Mouse (Mus musculus) MEL (cell line): Measurements from ENCODE around the gene Sart3. TPM values are rescaled to one million over a fixed set of nuclear protein-coding genes. Genes with fewer than 3 reads are reported as not detected.
A peak's percentile ranks its signal among the peaks of the same experiment; 100 is the strongest.

Experiments used
- DNase-seq: peaks from one replicate; pipeline ENCODE4 v3.0.0; 2011; ENCODE audit warnings: low read depth, low spot score
- H3K27ac ChIP-seq: 2 replicates; pipeline ENCODE4 v1.5.1; 2012; ENCODE audit warnings: low read depth, mild to moderate bottlenecking, control low read depth, low read length, moderate library complexity; ENCODE audit not compliant: control insufficient read depth
- H3K27me3 ChIP-seq, 2 experiments: fragments of 150-350 bp in 1 of 2; sonication (generic) in 1 of 2; 2 replicates each; pipeline ENCODE4 v1.6.1; 2012; ENCODE audit warnings: low read length in 2 of 2, mild to moderate bottlenecking in 2 of 2, improper control_type of control experiment in 1 of 2, moderate library complexity in 1 of 2; ENCODE audit not compliant: insufficient read depth in 2 of 2, control insufficient read depth in 1 of 2
- H3K36me3 ChIP-seq, 2 experiments: 2 replicates each; pipeline ENCODE4 v1.6.1; 2012 to 2014; ENCODE audit warnings: low read length in 2 of 2, improper control_type of control experiment in 1 of 2, inconsistent platforms in 1 of 2, mild to moderate bottlenecking in 1 of 2; ENCODE audit not compliant: insufficient read depth in 2 of 2, control insufficient read depth in 1 of 2
- H3K4me1 ChIP-seq, 2 experiments: fragments of 150-350 bp in 1 of 2; sonication (generic) in 1 of 2; 2 replicates each; pipeline ENCODE4 v1.6.1; 2012; ENCODE audit warnings: low read length in 2 of 2, improper control_type of control experiment in 1 of 2, mild to moderate bottlenecking in 1 of 2; ENCODE audit not compliant: insufficient read depth in 2 of 2, control insufficient read depth in 1 of 2
- H3K4me3 ChIP-seq, 2 experiments: fragments of 150-350 bp in 1 of 2; sonication (generic) in 1 of 2; 2 replicates each; pipeline ENCODE4 v1.5.1; 2012; ENCODE audit warnings: low read depth in 2 of 2, low read length in 2 of 2, mild to moderate bottlenecking in 2 of 2, moderate library complexity in 2 of 2, control low read depth in 1 of 2, improper control_type of control experiment in 1 of 2; ENCODE audit not compliant: control insufficient read depth in 1 of 2, insufficient read depth in 1 of 2
- H3K79me2 ChIP-seq: 2 replicates; pipeline ENCODE4 v1.6.1; 2012; ENCODE audit warnings: mild to moderate bottlenecking, low read length, moderate library complexity; ENCODE audit not compliant: control insufficient read depth, poor library complexity, insufficient read depth
- H3K9ac ChIP-seq: 2 replicates; pipeline ENCODE4 v1.6.1; 2012; ENCODE audit warnings: low read depth, mild to moderate bottlenecking, control low read depth, low read length, moderate library complexity; ENCODE audit not compliant: control insufficient read depth, poor library complexity, severe bottlenecking
- H3K9me3 ChIP-seq: fragments of 150-350 bp; sonication (generic); replicated peaks from 2 replicates; pipeline ENCODE4 v1.6.1; 2012; ENCODE audit warnings: mild to moderate bottlenecking, low read length, improper control_type of control experiment, moderate library complexity; ENCODE audit not compliant: insufficient read depth
- BHLHE40 ChIP-seq: IDR thresholded peaks from 2 replicates; pipeline ENCODE4 v1.6.1; 2012; ENCODE audit warnings: low read depth, mild to moderate bottlenecking, inconsistent platforms, low read length, improper control_type of control experiment, borderline replicate concordance
- CHD1 ChIP-seq: IDR thresholded peaks from 2 replicates; pipeline ENCODE4 v1.6.1; 2012; ENCODE audit warnings: low read depth, mild to moderate bottlenecking, inconsistent platforms, low read length, improper control_type of control experiment
- CHD2 ChIP-seq: IDR thresholded peaks from 2 replicates; pipeline ENCODE4 v1.6.1; 2011; ENCODE audit warnings: low read length, improper control_type of control experiment
- CTCF ChIP-seq, 3 experiments: IDR thresholded peaks in 2 of 3; conservative IDR thresholded peaks in 1 of 3; 2 replicates each; pipeline ENCODE4 v1.5.1; 2011 to 2012; ENCODE audit warnings: low read length in 3 of 3, low read depth in 2 of 3, mild to moderate bottlenecking in 2 of 3, improper control_type of control experiment in 1 of 3, inconsistent platforms in 1 of 3, mixed read lengths in 1 of 3, moderate library complexity in 1 of 3; ENCODE audit not compliant: control insufficient read depth in 1 of 3, insufficient read depth in 1 of 3, poor library complexity in 1 of 3, severe bottlenecking in 1 of 3
- E2F4 ChIP-seq: IDR thresholded peaks from 2 replicates; pipeline ENCODE4 v1.6.1; 2011; ENCODE audit warnings: low read depth, low read length, improper control_type of control experiment, borderline replicate concordance
- ELF1 ChIP-seq: IDR thresholded peaks from 2 replicates; pipeline ENCODE4 v1.6.1; 2014; ENCODE audit warnings: low read depth, mild to moderate bottlenecking, inconsistent platforms, low read length, improper control_type of control experiment, moderate library complexity
- EP300 ChIP-seq, 2 experiments: IDR thresholded peaks; 2 replicates each; pipeline ENCODE4 v1.6.1; 2011; ENCODE audit warnings: improper control_type of control experiment in 2 of 2, low read length in 2 of 2, low read depth in 1 of 2, mild to moderate bottlenecking in 1 of 2
- HCFC1 ChIP-seq: IDR thresholded peaks from 2 replicates; pipeline ENCODE4 v1.6.1; 2012; ENCODE audit warnings: low read depth, mild to moderate bottlenecking, inconsistent platforms, low read length, improper control_type of control experiment, moderate library complexity
- MAFK ChIP-seq: IDR thresholded peaks from 2 replicates; pipeline ENCODE4 v1.6.1; 2011; ENCODE audit warnings: low read depth, mild to moderate bottlenecking, low read length, improper control_type of control experiment, borderline replicate concordance
- MYB ChIP-seq: IDR thresholded peaks from 2 replicates; pipeline ENCODE4 v1.6.1; 2011; ENCODE audit warnings: mild to moderate bottlenecking, low read depth, low read length, improper control_type of control experiment
- MYC ChIP-seq: IDR thresholded peaks from 2 replicates; pipeline ENCODE4 v1.6.1; 2011; ENCODE audit warnings: low read depth, mild to moderate bottlenecking, low read length, improper control_type of control experiment, moderate library complexity
- NELFE ChIP-seq: IDR thresholded peaks from 2 replicates; pipeline ENCODE4 v1.6.1; 2011; ENCODE audit warnings: low read depth, low read length, improper control_type of control experiment
- POLR2A ChIP-seq, 2 experiments: IDR thresholded peaks; 2 replicates each; pipeline ENCODE4 v1.6.1; 2011 to 2012; ENCODE audit warnings: low read length in 2 of 2, mild to moderate bottlenecking in 2 of 2, control low read depth in 1 of 2, improper control_type of control experiment in 1 of 2, low read depth in 1 of 2, moderate library complexity in 1 of 2; ENCODE audit not compliant: control insufficient read depth in 1 of 2, insufficient read depth in 1 of 2, poor library complexity in 1 of 2
- POLR2AphosphoS2 ChIP-seq: IDR thresholded peaks from 2 replicates; pipeline ENCODE4 v1.6.1; 2011; ENCODE audit warnings: low read length, improper control_type of control experiment
- POLR2AphosphoS5 ChIP-seq: IDR thresholded peaks from 2 replicates; pipeline ENCODE4 v1.6.1; 2012; ENCODE audit warnings: low read depth, borderline replicate concordance, mild to moderate bottlenecking, inconsistent platforms, low read length, moderate library complexity, mixed read lengths
- RCOR1 ChIP-seq: IDR thresholded peaks from 2 replicates; pipeline ENCODE4 v1.6.1; 2012; ENCODE audit warnings: low read depth, mild to moderate bottlenecking, inconsistent platforms, low read length, improper control_type of control experiment
- TAL1 ChIP-seq: IDR thresholded peaks from 2 replicates; pipeline ENCODE4 v1.6.1; 2012; ENCODE audit warnings: mild to moderate bottlenecking, inconsistent platforms, low read length, moderate library complexity, mixed read lengths
- TCF12 ChIP-seq: IDR thresholded peaks from 2 replicates; pipeline ENCODE4 v1.6.1; 2014; ENCODE audit warnings: low read depth, mild to moderate bottlenecking, inconsistent platforms, low read length, improper control_type of control experiment, moderate library complexity
- UBTF ChIP-seq: IDR thresholded peaks from 2 replicates; pipeline ENCODE4 v1.6.1; 2012; ENCODE audit warnings: low read depth, mild to moderate bottlenecking, inconsistent platforms, low read length, improper control_type of control experiment, moderate library complexity, borderline replicate concordance; ENCODE audit not compliant: insufficient read depth
- USF2 ChIP-seq, 2 experiments: IDR thresholded peaks; 2 replicates each; pipeline ENCODE4 v1.6.1; 2011 to 2012; ENCODE audit warnings: improper control_type of control experiment in 2 of 2, low read length in 2 of 2, borderline replicate concordance in 1 of 2, inconsistent platforms in 1 of 2, low read depth in 1 of 2, mild to moderate bottlenecking in 1 of 2; ENCODE audit not compliant: insufficient read depth in 1 of 2
- polyA plus RNA-seq, 2 experiments: library from polyadenylated mRNA; stranded (reverse) in 1 of 2; unstranded in 1 of 2; fragments of >175 nt in 1 of 2; fragments of >200 nt in 1 of 2; gene quantifications; 2 replicates each; pipeline versions ENCODE4 v1.2.1 to v1.2.4; 2012; ENCODE audit warnings: low replicate concordance in 2 of 2, low read depth in 1 of 2; ENCODE audit not compliant: insufficient read length in 2 of 2, insufficient read depth in 1 of 2, missing spikeins in 1 of 2
- total RNA-seq: library from RNA; depleted of rRNA; stranded (reverse); fragments of 300-350 nt; gene quantifications from 2 replicates; pipeline ENCODE4 v1.2.3, GENCODE M21; 2012

The Sart3 gene
- total and polyA plus RNA-seq, 3 experiments: 41.4 to 74.4 TPM; not detected in 1

DNA sequence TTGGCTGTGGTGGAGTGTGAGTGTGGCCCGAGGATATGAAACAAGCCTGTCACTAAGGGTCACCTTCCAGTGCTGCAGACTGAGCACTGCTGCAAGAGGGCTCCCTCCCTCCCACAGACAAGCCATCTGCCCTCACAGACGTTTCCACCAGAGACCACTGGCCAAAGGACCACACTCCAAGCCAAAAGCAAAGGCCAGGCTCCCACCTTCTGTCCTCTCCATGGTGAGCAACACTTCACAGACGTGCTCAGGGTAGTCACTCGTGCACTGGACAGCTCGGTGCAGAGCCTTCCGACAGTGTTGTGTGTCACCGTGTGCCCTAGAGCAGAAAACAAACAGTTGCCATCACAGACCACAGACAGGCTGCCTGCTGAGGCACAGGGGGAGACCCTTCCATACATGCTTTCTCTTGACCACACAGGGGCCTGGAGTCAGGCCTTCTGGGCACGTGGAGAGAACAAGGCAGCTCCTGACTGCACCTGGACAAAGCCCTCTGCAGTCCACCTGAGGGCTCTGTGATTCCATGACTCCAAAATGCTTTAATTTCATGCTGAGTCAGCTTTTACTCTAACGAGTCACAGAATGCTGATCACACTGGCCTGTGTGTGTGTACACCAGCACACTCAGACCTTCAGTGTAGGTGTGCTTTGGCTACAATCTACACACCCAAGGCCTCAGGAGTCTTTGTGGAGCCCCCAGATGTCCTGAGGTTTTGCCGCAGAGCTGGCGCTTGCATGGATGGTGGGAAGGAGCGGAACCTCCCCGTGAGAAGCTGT is 23.6 kb downstream of the Sart3 start:
- Histone ChIP-seq H3K4me3 (no peak overlapping the region), H3K79me2 (no peaks in the 10 kb centered on the region), H3K9ac (no peak overlapping the region)

GRCm38 (mm10) chr5:113747629-113748028 is 24.7 kb downstream of the Sart3 start:
- DNase-seq: peak; percentile 33
- no peaks in the 10 kb centered on the region for H3K4me1 ChIP-seq
- H3K4me3 ChIP-seq: no peak overlapping the region
- H3K27me3 ChIP-seq: no peaks in the 10 kb centered on the region
- H3K9ac ChIP-seq: no peak overlapping the region
- peaks cover 0 to 11% of the 10 kb centered on the region in 2 experiments; a peak in 2 of 4 replicates for H3K36me3 ChIP-seq
- no peaks in the 10 kb centered on the region for H3K79me2 ChIP-seq
- H3K9me3 ChIP-seq: no peaks in the 10 kb centered on the region
- TF ChIP-seq CTCF (IDR thresholded peaks at IDR 0.05 in 2 of 3, conservative IDR thresholded peaks at IDR 0.05 in 1 of 3; ENCODE audit: control insufficient read depth in 1 of 3, insufficient read depth in 1 of 3, low read depth in 2 of 3, low read length in 3 of 3, poor library complexity in 1 of 3, severe bottlenecking in 1 of 3) (peak; percentile 41 to 68 (median 48)), POLR2A (IDR thresholded peaks at IDR 0.05; ENCODE audit: control insufficient read depth in 1 of 2, insufficient read depth in 1 of 2, low read depth in 1 of 2, low read length in 2 of 2, poor library complexity in 1 of 2) (no peak)
- H3K27ac ChIP-seq: no peak overlapping the region

More for the DNA sequence above, 23.6 kb downstream of the Sart3 start:
- Histone ChIP-seq H3K36me3 (peaks cover 0 to 11% of the 10 kb centered on the region in 2 experiments; a peak in 2 of 4 replicates), H3K27ac (no peak overlapping the region), H3K4me1 (no peaks in the 10 kb centered on the region), H3K27me3 (no peaks in the 10 kb centered on the region), H3K9me3 (no peaks in the 10 kb centered on the region)
- no peak for DNase-seq
- TF ChIP-seq MAFK (peak; percentile 62; the same call in 1 of the 2 replicates), CTCF (IDR thresholded peaks at IDR 0.05 in 2 of 3, conservative IDR thresholded peaks at IDR 0.05 in 1 of 3; ENCODE audit: control insufficient read depth in 1 of 3, insufficient read depth in 1 of 3, low read depth in 2 of 3, low read length in 3 of 3, poor library complexity in 1 of 3, severe bottlenecking in 1 of 3) (no peak), NELFE (no peak), POLR2AphosphoS5 (no peak)

- H3K4me1 ChIP-seq: peaks cover 0 to 14% of the 10 kb centered on the region in 2 experiments; a peak in 1 of 4 replicates
- no peak overlapping the region for H3K27ac ChIP-seq
- H3K36me3 ChIP-seq: no peaks in the 10 kb centered on the region; a peak in 2 of 4 replicates
- no peak for TF ChIP-seq CHD2
- no peak for TF ChIP-seq E2F4
- no peak for TF ChIP-seq CTCF (IDR thresholded peaks at IDR 0.05 in 2 of 3, conservative IDR thresholded peaks at IDR 0.05 in 1 of 3; ENCODE audit: control insufficient read depth in 1 of 3, insufficient read depth in 1 of 3, low read depth in 2 of 3, low read length in 3 of 3, poor library complexity in 1 of 3, severe bottlenecking in 1 of 3)
- TF ChIP-seq NELFE: no peak
- no peak for TF ChIP-seq BHLHE40
- no peak for TF ChIP-seq CHD1
- TF ChIP-seq TCF12: no peak
- no peak for TF ChIP-seq POLR2A (IDR thresholded peaks at IDR 0.05; ENCODE audit: control insufficient read depth in 1 of 2, insufficient read depth in 1 of 2, low read depth in 1 of 2, low read length in 2 of 2, poor library complexity in 1 of 2)
- no peak for TF ChIP-seq EP300 (IDR thresholded peaks at IDR 0.05; ENCODE audit: low read depth in 1 of 2, low read length in 2 of 2)
- no peak for TF ChIP-seq TAL1
- no peak for TF ChIP-seq UBTF
- TF ChIP-seq HCFC1: no peak
- TF ChIP-seq RCOR1: no peak
- TF ChIP-seq USF2 (IDR thresholded peaks at IDR 0.05; ENCODE audit: borderline replicate concordance in 1 of 2, insufficient read depth in 1 of 2, low read depth in 1 of 2, low read length in 2 of 2): no peak
- no peak for TF ChIP-seq MAFK
- TF ChIP-seq POLR2AphosphoS2: no peak
- TF ChIP-seq MYC: no peak
- no peak for TF ChIP-seq MYB
- TF ChIP-seq ELF1: no peak
- no peaks in the 10 kb centered on the region for H3K9me3 ChIP-seq
- no peaks in the 10 kb centered on the region for H3K27me3 ChIP-seq
- H3K79me2 ChIP-seq: no peaks in the 10 kb centered on the region; the same call in 1 of the 2 replicates
- H3K9ac ChIP-seq: no peak overlapping the region
- H3K4me3 ChIP-seq: no peak overlapping the region
- no peak for DNase-seq
Observed at GRCm38 (mm10) chr5:113737607-113738237, 34.6 kb downstream of the Sart3 start.
